Mouse (Mus musculus) stomach, embryonic 16.5 days (tissue): ENCODE results near the gene Lzts2. TPM values are rescaled to one million over a fixed set of nuclear protein-coding genes. Genes with fewer than 3 reads are reported as not detected.

Source experiments
- ATAC-seq: fragments of 200-750 bp; cut with Nextera tagmentation; 2 replicates; pipeline ENCODE4 v1.8.0; 2017; ENCODE audit warnings: moderate number of reproducible peaks, moderate TSS enrichment; ENCODE audit not compliant: insufficient read depth, low FRiP score
- H3K27ac ChIP-seq: fragments of 300-500 bp; sonication (generic); 2 replicates; pipeline ENCODE4 v1.5.1; 2014; ENCODE audit warnings: low read length
- H3K27me3 ChIP-seq: fragments of 300-500 bp; sonication (generic); 2 replicates; pipeline ENCODE4 v1.6.1; 2014; ENCODE audit warnings: low read length, control low read depth, mixed read lengths; ENCODE audit not compliant: control insufficient read depth, insufficient read depth
- H3K36me3 ChIP-seq: fragments of 300-500 bp; sonication (generic); 2 replicates; pipeline ENCODE4 v1.6.1; 2014; ENCODE audit warnings: low read length; ENCODE audit not compliant: control insufficient read depth, insufficient read depth
- H3K4me1 ChIP-seq: fragments of 300-500 bp; sonication (generic); 2 replicates; pipeline ENCODE4 v1.6.1; 2014; ENCODE audit warnings: low read length, control low read depth, mixed read lengths; ENCODE audit not compliant: control insufficient read depth, insufficient read depth
- H3K4me2 ChIP-seq: fragments of 300-500 bp; sonication (generic); 2 replicates; pipeline ENCODE4 v1.6.1; 2014; ENCODE audit warnings: low read depth, low read length, mixed read lengths
- H3K4me3 ChIP-seq: fragments of 300-500 bp; sonication (generic); replicated peaks from 2 replicates; pipeline ENCODE4 v1.5.1; 2014; ENCODE audit warnings: mild to moderate bottlenecking, low read length
- H3K9ac ChIP-seq: fragments of 300-500 bp; sonication (generic); 2 replicates; pipeline ENCODE4 v1.6.1; 2014; ENCODE audit warnings: low read length
- H3K9me3 ChIP-seq: fragments of 300-500 bp; sonication (generic); replicated peaks from 2 replicates; pipeline ENCODE4 v1.6.1; 2016; ENCODE audit warnings: low read length, control low read depth; ENCODE audit not compliant: control insufficient read depth
- WGBS: fragments of 180-500 bp; shearing (Covaris S2); extraction: QIAGEN DNeasy Blood & Tissue Kit; methylation state at CpG from one replicate; pipeline ENCODE4 v1.1.7; 2014; 5-methylcytosine and 5-hydroxymethylcytosine counted together
- polyA plus RNA-seq: library from polyadenylated mRNA; unstranded; fragments of >200 nt; fragmentation: Nextera tagmentation; extraction: Ambion mirVana; gene quantifications from 2 replicates; pipeline ENCODE4 v1.2.1, GENCODE M21; 2015

Lzts2 gene
- polyA plus RNA-seq, 1 experiment from 2014 or later = 36.0 TPM

DNA sequence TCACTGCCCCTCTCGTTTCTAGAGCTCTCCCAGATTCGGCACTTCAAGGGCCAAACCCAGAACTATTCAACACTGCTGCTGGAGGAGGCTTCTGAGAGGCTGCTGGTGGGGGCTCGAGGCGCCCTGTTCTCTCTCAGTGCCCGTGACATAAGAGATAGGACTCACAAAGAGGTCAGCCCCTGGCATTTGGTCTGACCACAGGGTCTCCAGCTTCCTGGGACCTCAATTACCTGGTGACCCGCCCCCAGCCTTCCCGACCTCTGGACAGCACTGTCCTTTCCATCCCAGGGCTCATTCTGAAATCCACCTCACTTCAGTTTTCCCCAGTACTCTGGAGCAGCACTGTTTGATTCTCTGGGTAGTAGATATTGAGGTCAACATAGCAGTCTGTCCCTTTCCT is 21.5 kb upstream of the Lzts2 start:
- no peaks in the 10 kb centered on the region for H3K27me3 ChIP-seq
- H3K4me2 ChIP-seq = no peak overlapping the region
- H3K27ac ChIP-seq = no peak overlapping the region
- WGBS = 63% methylated on average over 7 of the region's 7 CpGs
- H3K36me3 ChIP-seq = no peaks in the 10 kb centered on the region
- no peak overlapping the region for H3K9ac ChIP-seq
- peaks cover 25% of the 10 kb centered on the region for H3K4me1 ChIP-seq
- no peaks in the 10 kb centered on the region for H3K9me3 ChIP-seq
- no peak for ATAC-seq
- no peak overlapping the region for H3K4me3 ChIP-seq

DNA sequence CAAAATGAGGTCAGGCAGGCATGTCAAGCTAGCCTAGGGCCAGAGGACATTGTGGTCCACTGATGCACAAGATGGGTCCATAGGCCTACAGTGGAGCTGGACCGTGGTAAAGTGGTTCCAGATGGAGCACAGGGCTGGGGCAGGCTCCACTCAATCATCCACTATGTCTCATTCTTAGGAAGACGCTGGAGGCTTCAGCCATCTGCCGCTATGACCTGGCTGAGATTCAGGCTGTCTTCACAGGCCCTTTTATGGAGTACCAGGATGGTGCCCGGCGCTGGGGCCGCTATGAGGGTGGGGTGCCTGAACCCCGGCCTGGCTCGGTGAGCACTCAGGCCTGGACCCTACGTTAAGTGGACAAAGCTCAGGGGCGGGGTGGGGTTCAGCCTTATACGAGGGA is 16.4 kb upstream of the Lzts2 start:
- no peak overlapping the region for H3K27ac ChIP-seq
- no peaks in the 10 kb centered on the region for H3K27me3 ChIP-seq
- H3K9ac ChIP-seq = no peak overlapping the region
- WGBS = 72% methylated on average over 11 of the region's 11 CpGs
- H3K4me3 ChIP-seq = no peak overlapping the region
- H3K4me2 ChIP-seq = no peak overlapping the region
- no peaks in the 10 kb centered on the region for H3K9me3 ChIP-seq
- no peaks in the 10 kb centered on the region for H3K4me1 ChIP-seq
- no peaks in the 10 kb centered on the region for H3K36me3 ChIP-seq
- no peak for ATAC-seq

DNA sequence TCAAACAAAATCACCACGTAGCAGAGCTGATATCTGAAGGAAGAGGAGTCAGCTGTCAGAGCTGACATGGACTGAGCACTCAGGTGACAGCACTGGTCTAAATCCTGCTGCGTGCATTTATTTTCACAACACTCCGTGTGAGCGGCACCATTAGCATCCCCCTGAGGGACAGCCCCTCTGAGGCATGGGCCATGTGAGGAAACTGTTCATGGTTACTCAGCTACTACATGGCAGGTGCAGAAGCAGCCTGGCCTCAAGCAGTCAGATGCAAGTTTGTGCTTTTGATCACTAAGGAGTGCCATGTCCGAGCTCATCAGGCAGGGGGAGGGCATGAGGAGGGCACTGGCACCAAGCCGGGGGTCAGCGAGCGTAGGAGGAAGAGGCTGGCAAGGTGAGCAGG is 14.6 kb upstream of the Lzts2 start:
- ATAC-seq = no peak
- no peaks in the 10 kb centered on the region for H3K36me3 ChIP-seq

DNA sequence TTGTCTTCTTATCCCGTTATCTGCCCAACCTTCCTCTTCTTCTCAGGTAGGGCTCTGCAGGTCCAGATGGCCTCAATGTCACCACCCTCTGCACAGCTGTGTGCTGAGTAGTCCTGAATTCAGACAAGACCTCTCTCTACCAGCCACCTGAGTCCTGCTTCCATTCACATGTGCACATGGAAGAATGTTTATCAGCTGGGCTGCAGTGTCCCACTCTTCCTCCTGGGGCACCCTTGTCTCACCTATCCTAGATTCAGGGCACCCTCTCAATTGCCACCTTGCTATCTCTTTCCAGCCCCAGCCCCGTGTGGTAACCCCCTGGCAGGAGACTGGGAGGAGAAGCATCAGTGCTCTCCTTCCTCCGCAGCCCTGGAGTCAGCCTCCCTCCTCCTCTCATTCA is 11.9 kb upstream of the Lzts2 start:
- Histone ChIP-seq H3K27me3 (no peaks in the 10 kb centered on the region), H3K4me1 (peaks cover 13% of the 10 kb centered on the region), H3K9ac (no peak overlapping the region), H3K4me3 (no peak overlapping the region), H3K27ac (no peak overlapping the region), H3K36me3 (no peaks in the 10 kb centered on the region), H3K9me3 (no peaks in the 10 kb centered on the region), H3K4me2 (no peak overlapping the region)
- WGBS = 69% methylated on average over 3 of the region's 3 CpGs
- ATAC-seq = no peak

More for the DNA sequence above, 14.6 kb upstream of the Lzts2 start:
- no peaks in the 10 kb centered on the region for H3K27me3 ChIP-seq
- no peaks in the 10 kb centered on the region for H3K9me3 ChIP-seq
- H3K4me1 ChIP-seq = no peaks in the 10 kb centered on the region
- no peak overlapping the region for H3K4me3 ChIP-seq
- H3K4me2 ChIP-seq = no peak overlapping the region
- WGBS = 85% methylated on average over 8 of the region's 8 CpGs
- H3K9ac ChIP-seq = no peak overlapping the region
- H3K27ac ChIP-seq = no peak overlapping the region

DNA sequence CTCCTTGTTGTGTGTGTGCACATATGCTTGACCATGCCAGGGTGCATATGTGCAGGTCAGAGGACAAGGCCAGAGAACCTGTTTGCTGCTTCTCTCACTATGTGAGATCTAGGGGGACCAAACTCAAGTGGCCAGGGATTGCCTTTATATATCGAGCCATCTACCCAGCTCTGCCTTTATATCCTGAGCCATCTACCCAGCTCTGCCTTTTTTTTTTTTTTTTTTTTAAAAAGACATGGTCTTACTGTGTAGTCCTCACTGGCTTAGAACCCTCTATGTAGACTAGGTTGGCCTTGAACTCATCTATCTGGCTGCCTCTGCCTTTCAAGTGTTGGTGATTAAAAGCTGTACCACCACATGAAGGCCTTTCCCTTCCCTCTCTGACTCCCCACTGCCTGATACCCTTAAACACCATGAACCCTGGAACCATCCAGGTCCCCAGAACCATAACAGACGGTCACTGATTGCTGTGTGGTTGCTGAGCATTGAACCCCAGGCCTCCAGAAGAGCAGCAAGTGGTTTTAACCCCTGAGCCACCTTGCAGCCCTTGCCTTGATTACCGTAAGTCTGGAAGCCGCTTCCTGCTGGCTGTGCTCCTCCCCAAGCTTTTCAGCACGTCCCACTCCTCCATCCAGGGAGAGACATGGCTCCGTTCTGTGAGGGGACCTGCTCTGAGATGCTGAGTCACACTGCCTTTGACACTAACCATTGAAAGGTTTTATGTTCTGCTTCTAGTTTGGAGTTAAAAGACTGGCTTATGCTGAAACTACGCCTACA is 10.3 kb upstream of the Lzts2 start:
- Histone ChIP-seq H3K4me2 (no peak overlapping the region), H3K4me3 (no peak overlapping the region), H3K9ac (no peak overlapping the region), H3K36me3 (no peaks in the 10 kb centered on the region), H3K4me1 (peaks cover 18% of the 10 kb centered on the region), H3K27me3 (no peaks in the 10 kb centered on the region), H3K27ac (no peak overlapping the region), H3K9me3 (no peaks in the 10 kb centered on the region)
- ATAC-seq = no peak
- WGBS = 86% methylated on average over 7 of the region's 7 CpGs

DNA sequence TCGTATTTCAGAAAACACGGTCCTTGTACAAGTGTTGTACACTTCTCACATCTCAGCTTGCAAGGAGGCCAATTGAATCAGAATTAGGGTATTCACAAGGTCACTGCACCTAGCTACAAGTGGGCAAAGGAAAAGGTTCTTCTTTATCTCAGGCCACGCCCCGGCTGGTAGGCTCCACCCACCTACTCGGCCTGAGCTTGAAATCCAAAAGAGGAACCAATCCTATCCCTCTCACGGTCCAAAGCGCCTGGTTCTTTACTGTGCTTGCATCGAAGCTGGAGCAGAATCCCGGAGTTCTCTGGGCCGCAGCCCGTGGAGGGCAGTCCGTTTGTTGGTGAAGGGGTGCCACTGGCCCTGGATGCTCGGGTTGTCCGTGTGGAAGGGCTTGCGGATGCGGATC is 8.8 kb upstream of the Lzts2 start, which contains the start of gene Twnk:
Gene Twnk (plus strand): TSS at position 220 of the 400 bp plus-strand sequence.
- Histone ChIP-seq H3K4me2 (peak within 1 kb of the TSS; percentile 75), H3K4me1 (peaks cover 18% of the 10 kb centered on the region), H3K27me3 (no peaks in the 10 kb centered on the region), H3K9me3 (no peaks in the 10 kb centered on the region), H3K27ac (peak within 1 kb of the TSS; percentile 82), H3K9ac (peak within 1 kb of the TSS; percentile 91), H3K36me3 (0 out of 2 replicates have a peak, but pooled peaks cover 1% of the 10 kb centered on the region), H3K4me3 (peak within 1 kb of the TSS; percentile 99)
- WGBS = 10% methylated on average over 16 of the region's 16 CpGs
- no peak for ATAC-seq

DNA sequence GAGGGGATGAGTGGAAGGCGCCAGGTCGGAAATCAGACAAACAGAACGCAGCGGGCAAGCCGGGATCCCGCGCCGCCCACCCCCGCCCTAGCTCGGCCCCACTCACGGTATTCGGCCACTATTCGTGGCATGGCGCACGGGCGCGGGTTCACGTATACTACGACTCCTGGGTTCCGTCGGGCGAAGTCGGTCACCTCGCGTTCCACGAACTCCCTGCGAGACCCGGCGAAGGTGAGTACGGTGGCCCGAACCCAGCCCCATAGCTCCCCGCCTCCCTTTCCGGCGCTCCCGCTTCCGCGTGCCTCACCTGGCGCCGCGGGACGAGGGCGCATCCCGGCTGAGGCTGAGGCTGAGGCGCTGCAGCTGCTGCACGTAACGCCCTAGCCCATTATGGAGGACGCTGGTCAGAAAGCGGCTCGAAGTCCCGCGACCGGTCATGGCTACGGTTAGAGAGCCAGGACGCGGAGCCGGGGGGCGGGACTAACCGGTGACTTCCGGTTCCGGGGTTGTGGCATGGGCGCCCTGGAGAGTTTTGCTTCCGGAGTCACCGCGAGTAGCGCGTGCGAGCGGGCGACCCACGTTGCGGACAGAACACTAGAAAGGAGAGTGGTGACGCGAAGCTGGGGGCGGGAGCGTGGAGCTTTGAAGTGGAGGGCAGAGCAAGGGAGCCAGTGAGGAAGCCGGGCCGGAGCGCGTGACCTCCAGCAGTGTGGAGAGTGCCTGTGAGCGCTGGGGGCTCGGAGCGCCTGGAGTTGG is 8.1 kb upstream of the Lzts2 start, which contains the start of gene Mrpl43:
Gene Mrpl43 (minus strand): TSS at position 486 of the 756 bp plus-strand sequence.
- Histone ChIP-seq H3K27ac (peak within 1 kb of the TSS; percentile 82), H3K27me3 (no peaks in the 10 kb centered on the region), H3K9me3 (no peaks in the 10 kb centered on the region), H3K4me3 (peak within 1 kb of the TSS; percentile 99), H3K9ac (peak within 1 kb of the TSS; percentile 91), H3K36me3 (peaks cover 8% of the 10 kb centered on the region; the same call in 1 of the 2 replicates), H3K4me1 (peaks cover 18% of the 10 kb centered on the region), H3K4me2 (peak within 1 kb of the TSS; percentile 75)
- under 1% methylated on average over 82 of the region's 82 CpGs for WGBS
- ATAC-seq = peak; percentile 92

DNA sequence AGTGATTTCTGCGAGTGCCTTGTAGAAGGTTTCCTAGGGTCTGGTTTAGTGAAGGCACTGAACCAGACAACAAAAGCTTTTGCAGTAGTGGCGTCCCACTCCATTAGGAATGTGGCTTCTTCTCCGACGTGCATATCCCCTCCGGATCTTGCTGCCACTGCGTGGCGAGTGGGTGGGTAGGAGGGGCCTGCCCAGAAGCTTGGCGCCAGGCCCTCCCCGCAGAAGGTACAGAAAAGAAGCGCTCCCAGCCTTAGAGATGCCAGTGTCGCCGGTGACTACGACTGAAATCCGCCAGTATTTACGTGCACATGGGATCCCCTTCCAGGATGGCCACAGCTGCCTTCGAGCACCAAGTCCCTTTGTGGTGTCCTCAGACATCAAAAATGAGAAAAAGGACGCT is 7.2 kb upstream of the Lzts2 start:
- Histone ChIP-seq H3K27ac (peak overlapping the region; percentile 82), H3K4me3 (peak overlapping the region; percentile 99), H3K9ac (peak overlapping the region; percentile 91), H3K27me3 (no peaks in the 10 kb centered on the region), H3K4me2 (peak overlapping the region; percentile 75), H3K36me3 (peaks cover 10% of the 10 kb centered on the region; the same call in 1 of the 2 replicates), H3K9me3 (no peaks in the 10 kb centered on the region), H3K4me1 (peaks cover 18% of the 10 kb centered on the region)
- WGBS = 28% methylated on average over 17 of the region's 17 CpGs
- no peak for ATAC-seq
